Mouse (Mus musculus) MEL (cell line): ENCODE data around the gene Gimap3. TPM values are rescaled to one million over a fixed set of nuclear protein-coding genes. Genes with fewer than 3 reads are reported as not detected.

Experiments
- DNase-seq: peaks from one replicate; pipeline ENCODE4 v3.0.0; 2011; ENCODE audit warnings: low read depth, low spot score
- H3K27ac ChIP-seq: 2 replicates; pipeline ENCODE4 v1.5.1; 2012; ENCODE audit warnings: low read depth, mild to moderate bottlenecking, control low read depth, low read length, moderate library complexity; ENCODE audit not compliant: control insufficient read depth
- H3K27me3 ChIP-seq, 2 experiments: fragments of 150-350 bp in 1 of 2; sonication (generic) in 1 of 2; 2 replicates each; pipeline ENCODE4 v1.6.1; 2012; ENCODE audit warnings: low read length in 2 of 2, mild to moderate bottlenecking in 2 of 2, improper control_type of control experiment in 1 of 2, moderate library complexity in 1 of 2; ENCODE audit not compliant: insufficient read depth in 2 of 2, control insufficient read depth in 1 of 2
- H3K36me3 ChIP-seq, 2 experiments: 2 replicates each; pipeline ENCODE4 v1.6.1; 2012 to 2014; ENCODE audit warnings: low read length in 2 of 2, improper control_type of control experiment in 1 of 2, inconsistent platforms in 1 of 2, mild to moderate bottlenecking in 1 of 2; ENCODE audit not compliant: insufficient read depth in 2 of 2, control insufficient read depth in 1 of 2
- H3K4me1 ChIP-seq, 2 experiments: fragments of 150-350 bp in 1 of 2; sonication (generic) in 1 of 2; 2 replicates each; pipeline ENCODE4 v1.6.1; 2012; ENCODE audit warnings: low read length in 2 of 2, improper control_type of control experiment in 1 of 2, mild to moderate bottlenecking in 1 of 2; ENCODE audit not compliant: insufficient read depth in 2 of 2, control insufficient read depth in 1 of 2
- H3K4me3 ChIP-seq, 2 experiments: fragments of 150-350 bp in 1 of 2; sonication (generic) in 1 of 2; 2 replicates each; pipeline ENCODE4 v1.5.1; 2012; ENCODE audit warnings: low read depth in 2 of 2, low read length in 2 of 2, mild to moderate bottlenecking in 2 of 2, moderate library complexity in 2 of 2, control low read depth in 1 of 2, improper control_type of control experiment in 1 of 2; ENCODE audit not compliant: control insufficient read depth in 1 of 2, insufficient read depth in 1 of 2
- H3K79me2 ChIP-seq: 2 replicates; pipeline ENCODE4 v1.6.1; 2012; ENCODE audit warnings: mild to moderate bottlenecking, low read length, moderate library complexity; ENCODE audit not compliant: control insufficient read depth, poor library complexity, insufficient read depth
- H3K9ac ChIP-seq: 2 replicates; pipeline ENCODE4 v1.6.1; 2012; ENCODE audit warnings: low read depth, mild to moderate bottlenecking, control low read depth, low read length, moderate library complexity; ENCODE audit not compliant: control insufficient read depth, poor library complexity, severe bottlenecking
- H3K9me3 ChIP-seq: fragments of 150-350 bp; sonication (generic); replicated peaks from 2 replicates; pipeline ENCODE4 v1.6.1; 2012; ENCODE audit warnings: mild to moderate bottlenecking, low read length, improper control_type of control experiment, moderate library complexity; ENCODE audit not compliant: insufficient read depth
- BHLHE40 ChIP-seq: IDR thresholded peaks from 2 replicates; pipeline ENCODE4 v1.6.1; 2012; ENCODE audit warnings: low read depth, mild to moderate bottlenecking, inconsistent platforms, low read length, improper control_type of control experiment, borderline replicate concordance
- CHD1 ChIP-seq: IDR thresholded peaks from 2 replicates; pipeline ENCODE4 v1.6.1; 2012; ENCODE audit warnings: low read depth, mild to moderate bottlenecking, inconsistent platforms, low read length, improper control_type of control experiment
- CHD2 ChIP-seq: IDR thresholded peaks from 2 replicates; pipeline ENCODE4 v1.6.1; 2011; ENCODE audit warnings: low read length, improper control_type of control experiment
- CTCF ChIP-seq, 3 experiments: IDR thresholded peaks in 2 of 3; conservative IDR thresholded peaks in 1 of 3; 2 replicates each; pipeline ENCODE4 v1.5.1; 2011 to 2012; ENCODE audit warnings: low read length in 3 of 3, low read depth in 2 of 3, mild to moderate bottlenecking in 2 of 3, improper control_type of control experiment in 1 of 3, inconsistent platforms in 1 of 3, mixed read lengths in 1 of 3, moderate library complexity in 1 of 3; ENCODE audit not compliant: control insufficient read depth in 1 of 3, insufficient read depth in 1 of 3, poor library complexity in 1 of 3, severe bottlenecking in 1 of 3
- E2F4 ChIP-seq: IDR thresholded peaks from 2 replicates; pipeline ENCODE4 v1.6.1; 2011; ENCODE audit warnings: low read depth, low read length, improper control_type of control experiment, borderline replicate concordance
- ELF1 ChIP-seq: IDR thresholded peaks from 2 replicates; pipeline ENCODE4 v1.6.1; 2014; ENCODE audit warnings: low read depth, mild to moderate bottlenecking, inconsistent platforms, low read length, improper control_type of control experiment, moderate library complexity
- GATA1 ChIP-seq: IDR thresholded peaks from 2 replicates; pipeline ENCODE4 v1.6.1; 2011; ENCODE audit warnings: low read depth, low read length, improper control_type of control experiment
- MAFK ChIP-seq: IDR thresholded peaks from 2 replicates; pipeline ENCODE4 v1.6.1; 2011; ENCODE audit warnings: low read depth, mild to moderate bottlenecking, low read length, improper control_type of control experiment, borderline replicate concordance
- MAZ ChIP-seq: IDR thresholded peaks from 2 replicates; pipeline ENCODE4 v1.6.1; 2012; ENCODE audit warnings: low read depth, mild to moderate bottlenecking, inconsistent platforms, low read length, improper control_type of control experiment
- MYC ChIP-seq: IDR thresholded peaks from 2 replicates; pipeline ENCODE4 v1.6.1; 2011; ENCODE audit warnings: low read depth, mild to moderate bottlenecking, low read length, improper control_type of control experiment, moderate library complexity
- NRF1 ChIP-seq: IDR thresholded peaks from 2 replicates; pipeline ENCODE4 v1.6.1; 2014; ENCODE audit warnings: low read depth, mild to moderate bottlenecking, inconsistent platforms, low read length, improper control_type of control experiment, moderate library complexity; ENCODE audit not compliant: poor library complexity, insufficient read depth, severe bottlenecking
- POLR2AphosphoS2 ChIP-seq: IDR thresholded peaks from 2 replicates; pipeline ENCODE4 v1.6.1; 2011; ENCODE audit warnings: low read length, improper control_type of control experiment
- SMC3 ChIP-seq: IDR thresholded peaks from 2 replicates; pipeline ENCODE4 v1.6.1; 2011; ENCODE audit warnings: low read depth, low read length, improper control_type of control experiment
- TBP ChIP-seq: IDR thresholded peaks from 2 replicates; pipeline ENCODE4 v1.8.0; 2011; ENCODE audit warnings: low read depth, low read length, improper control_type of control experiment
- UBTF ChIP-seq: IDR thresholded peaks from 2 replicates; pipeline ENCODE4 v1.6.1; 2012; ENCODE audit warnings: low read depth, mild to moderate bottlenecking, inconsistent platforms, low read length, improper control_type of control experiment, moderate library complexity, borderline replicate concordance; ENCODE audit not compliant: insufficient read depth
- ZC3H11A ChIP-seq: IDR thresholded peaks from 2 replicates; pipeline ENCODE4 v1.6.1; 2012; ENCODE audit warnings: low read depth, mild to moderate bottlenecking, inconsistent platforms, low read length, improper control_type of control experiment
- ZNF384 ChIP-seq: IDR thresholded peaks from 2 replicates; pipeline ENCODE4 v1.6.1; 2012; ENCODE audit warnings: low read depth, mild to moderate bottlenecking, inconsistent platforms, low read length, improper control_type of control experiment
- polyA plus RNA-seq, 2 experiments: library from polyadenylated mRNA; stranded (reverse) in 1 of 2; unstranded in 1 of 2; fragments of >175 nt in 1 of 2; fragments of >200 nt in 1 of 2; gene quantifications; 2 replicates each; pipeline versions ENCODE4 v1.2.1 to v1.2.4; 2012; ENCODE audit warnings: low replicate concordance in 2 of 2, low read depth in 1 of 2; ENCODE audit not compliant: insufficient read length in 2 of 2, insufficient read depth in 1 of 2, missing spikeins in 1 of 2
- total RNA-seq: library from RNA; depleted of rRNA; stranded (reverse); fragments of 300-350 nt; gene quantifications from 2 replicates; pipeline ENCODE4 v1.2.3, GENCODE M21; 2012; rRNA removed

Gimap3 gene
- total and polyA plus RNA-seq, 3 experiments, result not detected

DNA sequence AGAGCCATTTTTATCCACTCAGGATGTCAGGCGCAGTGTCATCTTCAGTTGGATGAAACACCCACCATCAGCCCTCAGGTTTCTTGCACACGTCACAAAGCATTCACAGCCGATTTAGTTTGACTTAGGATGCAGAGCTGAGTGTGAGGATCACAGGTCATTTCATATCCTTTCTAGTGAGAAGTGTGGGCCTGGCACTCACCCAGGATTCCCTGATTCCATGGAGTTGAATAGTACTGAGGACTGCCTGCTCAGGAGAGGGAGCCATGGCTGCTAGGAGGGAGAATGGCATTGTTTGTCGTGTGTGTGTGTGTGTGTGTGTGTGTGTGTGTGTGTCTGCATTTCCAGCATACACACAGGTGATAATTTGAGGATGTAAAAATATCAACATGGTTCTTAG lies 50.3 kb downstream of the Gimap3 start:
- H3K79me2 ChIP-seq, result no peaks in the 10 kb centered on the region
- TF ChIP-seq NRF1 (no peak), SMC3 (no peak), GATA1 (no peak), CHD2 (no peak), ELF1 (no peak), TBP (no peak), CTCF (IDR thresholded peaks at IDR 0.05 in 2 of 3, conservative IDR thresholded peaks at IDR 0.05 in 1 of 3; ENCODE audit: control insufficient read depth in 1 of 3, insufficient read depth in 1 of 3, low read depth in 2 of 3, low read length in 3 of 3, poor library complexity in 1 of 3, severe bottlenecking in 1 of 3) (no peak), UBTF (no peak)
- H3K27me3 ChIP-seq, result no peaks in the 10 kb centered on the region
- no peak overlapping the region for H3K27ac ChIP-seq
- H3K4me3 ChIP-seq, result no peak overlapping the region
- DNase-seq, result no peak
- H3K9me3 ChIP-seq, result no peaks in the 10 kb centered on the region
- H3K4me1 ChIP-seq, result no peaks in the 10 kb centered on the region
- no peak overlapping the region for H3K9ac ChIP-seq
- H3K36me3 ChIP-seq, result no peaks in the 10 kb centered on the region

DNA sequence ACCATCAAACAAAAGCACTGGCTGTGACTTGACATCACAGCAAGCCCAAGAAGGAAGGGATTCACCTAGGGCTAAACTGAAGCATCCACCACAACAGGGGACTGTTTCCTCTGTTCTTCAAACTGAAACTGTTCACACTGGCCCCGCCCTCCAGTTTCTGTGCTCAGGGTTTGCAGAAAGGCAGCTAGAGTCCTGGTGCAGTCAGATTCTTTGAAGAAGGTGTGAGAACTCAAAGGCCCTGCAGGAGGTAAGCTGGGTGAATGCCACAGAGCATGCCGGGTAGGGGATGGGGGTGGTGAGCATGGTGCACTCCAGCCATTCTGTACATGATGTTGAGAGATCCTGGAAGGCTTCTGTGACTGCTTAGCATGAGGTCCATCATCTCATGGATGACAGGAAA lies 52.2 kb downstream of the Gimap3 start, which contains the start of the genes Gm28053 and Gimap7:
Gene Gm28053, plus strand, starts transcription at position 153 of the 400 bp plus-strand sequence.
Gene Gimap7, plus strand, starts transcription at position 167 of the 400 bp plus-strand sequence.
- Histone ChIP-seq H3K4me1 (no peaks in the 10 kb centered on the region), H3K36me3 (no peaks in the 10 kb centered on the region), H3K9me3 (no peaks in the 10 kb centered on the region), H3K79me2 (no peaks in the 10 kb centered on the region), H3K27me3 (no peaks in the 10 kb centered on the region), H3K9ac (no peak within 1 kb of the TSS), H3K4me3 (no peak within 1 kb of the TSS), H3K27ac (no peak within 1 kb of the TSS)
- no peak for DNase-seq
- TF ChIP-seq MAZ (no peak), ZNF384 (no peak), CHD1 (no peak), BHLHE40 (no peak), POLR2AphosphoS2 (no peak), ZC3H11A (no peak), E2F4 (no peak), MYC (no peak), MAFK (no peak)

Other genes with a start within 250 kb of the Gimap3 start
- gene Atp6v0e2, start 233.2 kb downstream of the Gimap3 start, total RNA-seq, result not detected in 2 replicates
- not detected for gene Atp6v0e2, start 233.2 kb downstream of the Gimap3 start, polyA plus RNA-seq
- not detected in 2 replicates for gene Lrrc61, start 216.1 kb downstream of the Gimap3 start, total RNA-seq
- gene Lrrc61, start 216.1 kb downstream of the Gimap3 start, polyA plus RNA-seq, result not detected
- not detected in 2 replicates for gene Rarres2, start 198.1 kb downstream of the Gimap3 start, total RNA-seq
- gene Rarres2, start 198.1 kb downstream of the Gimap3 start, polyA plus RNA-seq, result not detected
- gene Gm45021, start 181.2 kb downstream of the Gimap3 start, total RNA-seq, result not detected in 2 replicates
- gene Gm45021, start 181.2 kb downstream of the Gimap3 start, polyA plus RNA-seq, result not detected
- gene Repin1, start 177.0 kb downstream of the Gimap3 start, total RNA-seq, result not detected in 2 replicates
- not detected for gene Repin1, start 177.0 kb downstream of the Gimap3 start, polyA plus RNA-seq
- gene Gm44965, start 176.9 kb downstream of the Gimap3 start, total RNA-seq, result not detected in 2 replicates
- gene Gm44965, start 176.9 kb downstream of the Gimap3 start, polyA plus RNA-seq, result not detected
- not detected in 2 replicates for gene Zfp775, start 168.8 kb downstream of the Gimap3 start, total RNA-seq
- not detected for gene Zfp775, start 168.8 kb downstream of the Gimap3 start, polyA plus RNA-seq
- gene AI854703, start 144.1 kb downstream of the Gimap3 start, total RNA-seq, result not detected in 2 replicates
- gene AI854703, start 144.1 kb downstream of the Gimap3 start, polyA plus RNA-seq, result not detected
- gene Gimap8, start 123.6 kb downstream of the Gimap3 start, total RNA-seq, result not detected in 2 replicates
- not detected for gene Gimap8, start 123.6 kb downstream of the Gimap3 start, polyA plus RNA-seq
- gene Gimap9, start 94.7 kb downstream of the Gimap3 start, total RNA-seq, result 3.8 and 4.8 TPM in 2 replicates
- 1 to 10 TPM in 1 of 2 experiments, not detected in 1; 6.2 TPM for gene Gimap9, start 94.7 kb downstream of the Gimap3 start, polyA plus RNA-seq
- 0.12 TPM in 1 of 2 replicates, not detected in the other for gene Gimap4, start 86.3 kb downstream of the Gimap3 start, total RNA-seq
- gene Gimap4, start 86.3 kb downstream of the Gimap3 start, polyA plus RNA-seq, result under 1 TPM in 1 of 2 experiments, not detected in 1; 0.25 TPM
- gene Gimap6, start 62.6 kb downstream of the Gimap3 start, total RNA-seq, result not detected in 2 replicates
- gene Gimap6, start 62.6 kb downstream of the Gimap3 start, polyA plus RNA-seq, result not detected
- gene Gm28053, start 52.2 kb downstream of the Gimap3 start, total RNA-seq, result not detected in 2 replicates
- not detected for gene Gm28053, start 52.2 kb downstream of the Gimap3 start, polyA plus RNA-seq
- not detected in 2 replicates for gene Gimap7, start 52.2 kb downstream of the Gimap3 start, total RNA-seq
- not detected for gene Gimap7, start 52.2 kb downstream of the Gimap3 start, polyA plus RNA-seq
- not detected in 2 replicates for gene Gimap1, start 31.8 kb downstream of the Gimap3 start, total RNA-seq
- not detected for gene Gimap1, start 31.8 kb downstream of the Gimap3 start, polyA plus RNA-seq
- not detected in 2 replicates for gene Gimap5, start 24.7 kb downstream of the Gimap3 start, total RNA-seq
- not detected for gene Gimap5, start 24.7 kb downstream of the Gimap3 start, polyA plus RNA-seq
- 3.9 TPM in 2 replicates for gene Tmem176a, start 70.1 kb upstream of the Gimap3 start, total RNA-seq
- gene Tmem176a, start 70.1 kb upstream of the Gimap3 start, polyA plus RNA-seq, result 10 to 100 TPM in 1 of 2 experiments, not detected in 1; 18.5 TPM
- 22.2 and 23.0 TPM in 2 replicates for gene Tmem176b, start 70.6 kb upstream of the Gimap3 start, total RNA-seq
- 10 to 100 TPM in 1 of 2 experiments, not detected in 1; 77.0 TPM for gene Tmem176b, start 70.6 kb upstream of the Gimap3 start, polyA plus RNA-seq
- not detected in 2 replicates for gene Aoc1, start 102.0 kb upstream of the Gimap3 start, total RNA-seq
- gene Aoc1, start 102.0 kb upstream of the Gimap3 start, polyA plus RNA-seq, result not detected
- gene 1600015I10Rik, start 159.0 kb upstream of the Gimap3 start, total RNA-seq, result not detected in 2 replicates
- gene 1600015I10Rik, start 159.0 kb upstream of the Gimap3 start, polyA plus RNA-seq, result not detected
- gene Doxl2, start 204.1 kb upstream of the Gimap3 start, total RNA-seq, result not detected in 2 replicates
- gene Doxl2, start 204.1 kb upstream of the Gimap3 start, polyA plus RNA-seq, result not detected
- not detected in 2 replicates for gene Svs1, start 216.0 kb upstream of the Gimap3 start, total RNA-seq
- not detected for gene Svs1, start 216.0 kb upstream of the Gimap3 start, polyA plus RNA-seq